In genomic region chr10:28076036-28076855, GRCm38 (mm10) we compare ENCODE assay signal across 8 mouse cellular contexts. TPM values are rescaled to one million over a fixed set of nuclear protein-coding genes. Genes with fewer than 3 reads are reported as not detected.
DNase-seq lines count a peak whose midpoint lies in the region; ATAC-seq lines count a peak whose summit lies in the region.

No protein-coding gene starts in this region.

- no peak for ATAC-seq in hindbrain, embryonic 14.5 days (ENCODE audit: low FRiP score)
- ATAC-seq in limb, embryonic 13.5 days (ENCODE audit: low FRiP score, low read depth) = no peak
- no peak for ATAC-seq in midbrain, embryonic 15.5 days (replicated peaks)

- no peaks in the 10 kb centered on the region for H3K9me3 ChIP-seq in hindbrain, embryonic 14.5 days (ENCODE audit: control insufficient read depth, low read length)
- H3K9me3 ChIP-seq in limb, embryonic 13.5 days = no peaks in the 10 kb centered on the region
- H3K9me3 ChIP-seq in midbrain, embryonic 15.5 days = no peaks in the 10 kb centered on the region

- peak overlapping the region; percentile 73 for H3K9ac ChIP-seq in hindbrain, embryonic 14.5 days
- H3K9ac ChIP-seq in limb, embryonic 13.5 days = peak overlapping the region; percentile 83
- peak overlapping the region; percentile 82 for H3K9ac ChIP-seq in midbrain, embryonic 15.5 days

- H3K4me2 ChIP-seq in hindbrain, embryonic 14.5 days (replicated peaks) = peak overlapping the region; percentile 94
- peak overlapping the region; percentile 89 for H3K4me2 ChIP-seq in limb, embryonic 13.5 days (replicated peaks)
- peak overlapping the region; percentile 79 for H3K4me2 ChIP-seq in midbrain, embryonic 15.5 days

- peaks cover 15% of the 10 kb centered on the region for H3K4me1 ChIP-seq in hindbrain, embryonic 14.5 days (replicated peaks; ENCODE audit: control insufficient read depth, insufficient read depth, low read length)
- peaks cover 13% of the 10 kb centered on the region for H3K4me1 ChIP-seq in limb, embryonic 13.5 days
- peaks cover 20% of the 10 kb centered on the region for H3K4me1 ChIP-seq in midbrain, embryonic 15.5 days

- peak; percentile 44 for DNase-seq in adrenal gland, adult 2 months
- no peak for DNase-seq in adrenal gland, postnatal 4 days (ENCODE audit: low spot score in 2 of 2)
- peak; percentile 11 for DNase-seq in adrenal gland, postnatal 25 days
- DNase-seq in frontal cortex, postnatal 36 days (ENCODE audit: low spot score in 2 of 2) = peak; percentile 28 to 38
- DNase-seq in hindbrain, embryonic 14.5 days (ENCODE audit: low spot score) = no peak
- DNase-seq in urinary bladder, postnatal 14 days (ENCODE audit: low spot score) = peak; percentile 28

- 1% methylated on average over 30 of the region's 30 CpGs for WGBS in hindbrain, embryonic 14.5 days
- WGBS in limb, embryonic 13.5 days = 1% methylated on average over 30 of the region's 30 CpGs
- 1% methylated on average over 30 of the region's 30 CpGs for WGBS in midbrain, embryonic 15.5 days

- no peaks in the 10 kb centered on the region for H3K36me3 ChIP-seq in hindbrain, embryonic 14.5 days (replicated peaks; ENCODE audit: control insufficient read depth, insufficient read depth)
- H3K36me3 ChIP-seq in limb, embryonic 13.5 days = no peaks in the 10 kb centered on the region
- no peaks in the 10 kb centered on the region for H3K36me3 ChIP-seq in midbrain, embryonic 15.5 days (replicated peaks)

- peak overlapping the region; percentile 88 for H3K27ac ChIP-seq in hindbrain, embryonic 14.5 days
- peak overlapping the region; percentile 89; the same call in 1 of the 2 replicates for H3K27ac ChIP-seq in limb, embryonic 13.5 days
- H3K27ac ChIP-seq in midbrain, embryonic 15.5 days = peak overlapping the region; percentile 89

- H3K27me3 ChIP-seq in hindbrain, embryonic 14.5 days (ENCODE audit: control insufficient read depth, insufficient read depth, low read length) = no peaks in the 10 kb centered on the region
- H3K27me3 ChIP-seq in limb, embryonic 13.5 days = no peaks in the 10 kb centered on the region
- no peaks in the 10 kb centered on the region for H3K27me3 ChIP-seq in midbrain, embryonic 15.5 days (replicated peaks)

- H3K4me3 ChIP-seq in hindbrain, embryonic 14.5 days (replicated peaks; ENCODE audit: low read length) = peak overlapping the region; percentile 65
- H3K4me3 ChIP-seq in limb, embryonic 13.5 days = peak overlapping the region; percentile 75
- H3K4me3 ChIP-seq in midbrain, embryonic 15.5 days = peak overlapping the region; percentile 76

RNA-seq across cellular contexts. Expression of gene Ptprk, which starts 1.6 kb away (rescaled TPM):
- 10 to 100 TPM; 10.4 to 21.4 TPM for total RNA-seq in adrenal gland, adult 2 months (2021)
- polyA plus RNA-seq in adrenal gland, adult 2 months (2012; rRNA removed) = 2.3 and 4.4 TPM in 2 replicates
- 10 to 100 TPM; 28.4 to 35.3 TPM for total RNA-seq in adrenal gland, postnatal 4 days (2021)
- 20.9 and 22.6 TPM in 2 replicates for total RNA-seq in adrenal gland, postnatal 25 days (2021)
- polyA plus RNA-seq in hindbrain, embryonic 14.5 days (2014; fragmentation: Nextera tagmentation; extraction: Ambion mirVana) = 26.8 and 32.6 TPM in 2 replicates
- 35.5 and 37.8 TPM in 2 replicates for polyA plus RNA-seq in limb, embryonic 13.5 days (2015; fragmentation: Nextera tagmentation; extraction: Ambion mirVana)
- 32.4 and 33.3 TPM in 2 replicates for polyA plus RNA-seq in midbrain, embryonic 15.5 days (2015; fragmentation: Nextera tagmentation; extraction: Ambion mirVana)

Comparison
In these comparisons a context has a peak if more than half of its experiments do, and no peak if none do; other contexts are left out.
1. DNase-seq: peak in adrenal gland, adult 2 months (single experiment), adrenal gland, postnatal 25 days (single experiment), frontal cortex, postnatal 36 days (2 of 2) and urinary bladder, postnatal 14 days (single experiment); none in adrenal gland, postnatal 4 days (0 of 2) and hindbrain, embryonic 14.5 days (single experiment).
2. Peak in every context shown above with its lines, with median percentiles within 50 percentile points of each other: H3K27ac ChIP-seq, H3K4me2 ChIP-seq, H3K4me3 ChIP-seq and H3K9ac ChIP-seq.